Mouse (Mus musculus) lung, embryonic 14.5 days (tissue): Measurements from ENCODE around the gene Swap70. TPM values are rescaled to one million over a fixed set of nuclear protein-coding genes. Genes with fewer than 3 reads are reported as not detected.
A peak's percentile ranks its signal among the peaks of the same experiment; 100 is the strongest.

Source experiments
- ATAC-seq: fragments of 200-750 bp; cut with Nextera tagmentation; 2 replicates; pipeline ENCODE4 v1.8.0; 2017; ENCODE audit warnings: mild to moderate bottlenecking, moderate TSS enrichment, moderate library complexity; ENCODE audit not compliant: insufficient read depth
- DNase-seq: peaks from one replicate; pipeline ENCODE4 v3.0.0-alpha.2; 2015
- H3K27ac ChIP-seq: fragments of 300-500 bp; sonication (generic); 2 replicates; pipeline ENCODE4 v1.5.1; 2014; ENCODE audit warnings: low read depth, mild to moderate bottlenecking, moderate library complexity
- H3K27me3 ChIP-seq: fragments of 300-500 bp; sonication (generic); 2 replicates; pipeline ENCODE4 v1.6.1; 2014; ENCODE audit warnings: low read length, control low read depth; ENCODE audit not compliant: insufficient read depth
- H3K36me3 ChIP-seq: fragments of 300-500 bp; sonication (generic); 2 replicates; pipeline ENCODE4 v1.6.1; 2014; ENCODE audit warnings: control low read depth; ENCODE audit not compliant: insufficient read depth
- H3K4me1 ChIP-seq: fragments of 300-500 bp; sonication (generic); 2 replicates; pipeline ENCODE4 v1.6.1; 2014; ENCODE audit warnings: antibody characterized with exemption, control low read depth; ENCODE audit not compliant: insufficient read depth
- H3K4me2 ChIP-seq: fragments of 300-500 bp; sonication (generic); 2 replicates; pipeline ENCODE4 v1.6.1; 2014; ENCODE audit warnings: mild to moderate bottlenecking
- H3K4me3 ChIP-seq: fragments of 300-500 bp; sonication (generic); 2 replicates; pipeline ENCODE4 v1.5.1; 2014; ENCODE audit warnings: low read depth, low read length
- H3K9ac ChIP-seq: fragments of 300-500 bp; sonication (generic); 2 replicates; pipeline ENCODE4 v1.6.1; 2014
- H3K9me3 ChIP-seq: fragments of 300-500 bp; sonication (generic); 2 replicates; pipeline ENCODE4 v1.6.1; 2016; ENCODE audit warnings: low read depth, low read length, control low read depth
- CTCF ChIP-seq: IDR thresholded peaks from 2 replicates; pipeline ENCODE4 v1.5.1; 2016; ENCODE audit warnings: antibody characterized with exemption, low read depth
- WGBS: fragments of 180-500 bp; shearing (Covaris S2); extraction: QIAGEN DNeasy Blood & Tissue Kit; methylation state at CpG from one replicate; pipeline ENCODE4 v1.1.7; 2014; 5-methylcytosine and 5-hydroxymethylcytosine counted together
- polyA plus RNA-seq: library from polyadenylated mRNA; unstranded; fragments of >200 nt; fragmentation: Nextera tagmentation; extraction: Ambion mirVana; gene quantifications from 2 replicates; pipeline ENCODE4 v1.2.1, GENCODE M21; 2014

Swap70 gene
- polyA plus RNA-seq, 1 experiment from 2014 or later: 35.4 TPM

DNA sequence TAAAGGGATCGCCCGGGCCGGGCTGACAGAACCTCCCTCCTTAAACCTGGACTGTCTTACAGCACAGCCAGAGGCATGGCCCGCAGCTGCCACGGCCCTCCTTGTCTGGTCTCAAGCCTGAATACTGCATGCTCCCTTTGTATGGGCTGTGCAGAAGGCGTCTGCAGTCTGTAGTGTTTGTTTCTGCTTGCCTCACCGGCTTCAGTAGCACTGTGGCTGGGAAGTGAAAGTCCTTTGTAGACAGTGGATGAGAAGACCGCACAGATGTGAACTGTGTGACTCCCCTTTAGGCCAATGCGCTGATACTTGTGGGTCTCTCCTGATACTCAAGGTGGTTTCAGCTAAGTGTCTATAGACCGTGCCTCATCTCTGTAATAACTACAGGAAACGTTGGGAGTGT is 61.3 kb downstream of the Swap70 start:
- Histone ChIP-seq H3K4me3 (no peak overlapping the region), H3K9ac (no peak overlapping the region), H3K4me2 (no peak overlapping the region), H3K9me3 (no peaks in the 10 kb centered on the region), H3K27me3 (no peaks in the 10 kb centered on the region), H3K36me3 (peaks cover 43% of the 10 kb centered on the region), H3K27ac (no peak overlapping the region), H3K4me1 (peaks cover 8% of the 10 kb centered on the region)
- 76% methylated on average over 11 of the region's 11 CpGs for WGBS
- DNase-seq: no peak
- TF ChIP-seq CTCF: no peak
- ATAC-seq: no peak

DNA sequence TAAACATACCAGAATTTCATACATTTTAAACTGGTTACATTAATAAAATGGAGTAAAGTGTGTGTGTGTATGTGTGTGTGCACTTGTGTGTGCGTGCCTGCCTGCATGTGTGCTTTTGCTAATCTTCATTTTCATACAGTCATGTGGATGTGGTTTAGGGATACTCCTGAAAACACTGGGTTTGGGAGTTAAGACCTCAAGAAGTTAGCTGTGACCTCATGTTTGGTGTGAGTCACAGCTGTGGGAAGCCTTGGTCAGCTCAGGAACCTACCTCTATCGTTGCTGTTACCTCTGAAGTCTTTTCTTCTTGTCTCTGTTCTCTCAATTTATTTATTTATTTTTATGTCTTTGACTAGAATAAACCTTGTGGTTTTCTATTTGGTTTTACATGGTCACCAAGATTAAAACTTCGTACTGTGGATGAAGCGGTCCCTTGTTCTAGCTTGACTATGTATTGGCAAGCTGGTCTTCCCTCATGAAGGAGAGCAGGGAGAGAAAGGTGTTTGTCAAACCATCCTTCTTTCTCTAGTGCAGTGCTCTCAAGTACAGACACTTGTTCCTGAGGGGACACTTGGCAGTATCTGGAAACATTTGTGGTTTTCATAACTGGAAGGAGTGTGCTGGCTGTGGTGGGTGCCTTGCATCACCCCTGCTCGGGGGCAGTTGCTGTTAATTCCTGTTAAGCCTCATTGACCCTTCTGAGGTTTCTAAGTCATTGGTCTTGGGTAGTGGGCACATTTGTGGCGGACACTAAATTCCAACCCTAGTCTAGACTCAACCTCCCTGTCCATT is 62.2 kb downstream of the Swap70 start:
- peaks cover 38% of the 10 kb centered on the region for H3K36me3 ChIP-seq
- ATAC-seq (no peak), DNase-seq (no peak)
- TF ChIP-seq CTCF: no peak
- peaks cover 11% of the 10 kb centered on the region for H3K4me1 ChIP-seq
- H3K9ac ChIP-seq: no peak overlapping the region
- no peak overlapping the region for H3K4me2 ChIP-seq
- WGBS: 83% methylated on average over 6 of the region's 6 CpGs
- no peak overlapping the region for H3K4me3 ChIP-seq
- H3K27me3 ChIP-seq: no peaks in the 10 kb centered on the region
- no peak overlapping the region for H3K27ac ChIP-seq
- no peaks in the 10 kb centered on the region for H3K9me3 ChIP-seq

DNA sequence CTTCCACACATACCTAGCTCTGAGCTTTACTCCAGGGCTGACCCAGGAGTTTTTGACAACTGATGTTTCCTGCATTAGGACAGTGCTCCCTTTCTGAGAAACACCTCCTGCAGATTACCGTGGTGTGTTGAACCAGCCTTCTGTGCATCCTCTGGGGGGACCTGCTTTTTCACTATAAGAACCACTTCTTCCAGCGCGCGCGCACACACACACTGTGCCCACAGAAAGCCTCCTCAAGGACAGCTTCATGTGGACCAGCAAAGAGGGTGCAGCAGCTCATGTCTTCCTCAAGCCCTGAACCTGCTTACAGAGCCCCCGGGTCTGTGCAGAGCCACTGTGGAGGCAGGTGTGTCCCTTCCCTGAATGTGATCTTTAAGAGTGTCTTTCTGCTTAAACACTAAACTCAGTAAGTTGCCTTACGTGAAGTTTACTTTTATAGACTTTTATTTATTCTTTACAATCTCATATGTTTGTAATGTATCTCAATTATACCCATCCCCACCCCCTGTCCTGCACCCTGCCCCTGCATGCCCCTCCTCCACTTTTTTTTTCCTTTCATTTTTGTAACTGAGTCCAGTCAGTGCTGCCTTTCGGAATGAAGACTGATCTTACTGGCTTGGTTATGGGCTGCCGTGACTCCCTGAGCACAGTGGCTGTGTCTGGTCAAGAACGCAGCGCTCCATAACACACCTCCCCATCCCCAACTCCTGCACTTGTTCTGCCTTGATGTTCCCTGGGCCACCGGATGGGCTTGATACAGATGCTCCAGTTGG is 63.8 kb downstream of the Swap70 start:
- H3K9me3 ChIP-seq: no peaks in the 10 kb centered on the region
- DNase-seq: no peak
- 85% methylated on average over 12 of the region's 12 CpGs for WGBS
- TF ChIP-seq CTCF: no peak
- no peaks in the 10 kb centered on the region for H3K27me3 ChIP-seq
- no peak overlapping the region for H3K4me2 ChIP-seq
- H3K27ac ChIP-seq: no peak overlapping the region
- peaks cover 23% of the 10 kb centered on the region; the same call in 1 of the 2 replicates for H3K36me3 ChIP-seq
- no peak overlapping the region for H3K9ac ChIP-seq
- H3K4me3 ChIP-seq: no peak overlapping the region
- H3K4me1 ChIP-seq: peaks cover 11% of the 10 kb centered on the region
- no peak for ATAC-seq

DNA sequence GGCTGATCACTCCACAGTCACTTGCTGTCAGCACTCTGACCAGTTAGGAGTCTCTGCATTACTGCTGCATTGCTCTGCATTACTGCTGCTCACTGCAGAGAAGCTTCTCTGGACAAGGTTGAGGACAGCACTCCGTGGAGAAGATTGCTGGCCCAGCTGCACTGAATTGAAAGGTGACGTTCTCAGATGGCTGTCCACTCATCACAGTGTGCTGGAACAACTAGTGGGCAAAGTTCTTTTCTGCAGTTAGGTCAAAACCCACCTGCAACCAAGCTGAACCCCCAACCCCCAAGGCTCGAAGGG is 64.3 kb downstream of the Swap70 start:
- peaks cover 19% of the 10 kb centered on the region; the same call in 1 of the 2 replicates for H3K36me3 ChIP-seq
- 68% methylated on average over 3 of the region's 3 CpGs for WGBS
- no peak for ATAC-seq

DNA sequence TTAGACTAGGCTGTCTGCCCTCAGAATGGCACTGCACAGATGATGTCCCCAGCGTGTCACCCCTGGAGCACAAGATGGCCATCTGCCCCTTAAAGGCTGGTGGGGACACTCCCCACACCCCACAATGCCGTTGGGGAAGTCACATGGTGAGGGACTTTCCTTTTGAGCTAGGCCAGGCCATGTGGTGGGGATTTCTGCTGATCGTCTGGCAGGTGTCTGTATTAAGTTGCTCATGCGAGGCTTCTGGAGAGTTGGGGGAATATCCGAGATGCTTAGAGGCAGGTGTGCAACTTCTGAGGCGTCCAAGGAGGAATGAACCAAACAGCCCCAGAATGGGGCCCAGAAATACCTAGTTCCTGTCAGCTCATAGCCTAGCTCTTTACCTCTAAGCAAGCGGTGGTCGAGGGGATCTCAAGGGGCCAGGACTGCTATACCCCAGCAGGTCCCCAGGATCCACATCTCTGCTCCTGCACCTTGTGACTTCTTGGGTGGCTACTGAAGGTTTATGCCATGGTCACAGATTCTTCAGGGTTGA is 64.8 kb downstream of the Swap70 start:
- no peak overlapping the region for H3K9ac ChIP-seq
- H3K27me3 ChIP-seq: no peaks in the 10 kb centered on the region
- no peak overlapping the region for H3K4me2 ChIP-seq
- no peaks in the 10 kb centered on the region for H3K9me3 ChIP-seq
- no peak for DNase-seq
- WGBS: 75% methylated on average over 8 of the region's 8 CpGs
- H3K27ac ChIP-seq: no peak overlapping the region
- peaks cover 11% of the 10 kb centered on the region for H3K4me1 ChIP-seq
- ATAC-seq: no peak
- H3K36me3 ChIP-seq: peaks cover 14% of the 10 kb centered on the region; the same call in 1 of the 2 replicates
- no peak for TF ChIP-seq CTCF
- no peak overlapping the region for H3K4me3 ChIP-seq

More for the DNA sequence above, 64.3 kb downstream of the Swap70 start:
- Histone ChIP-seq H3K27me3 (no peaks in the 10 kb centered on the region), H3K4me1 (peaks cover 11% of the 10 kb centered on the region), H3K4me3 (no peak overlapping the region), H3K9me3 (no peaks in the 10 kb centered on the region), H3K4me2 (no peak overlapping the region), H3K27ac (no peak overlapping the region), H3K9ac (no peak overlapping the region)
- DNase-seq: no peak
- TF ChIP-seq CTCF: no peak

DNA sequence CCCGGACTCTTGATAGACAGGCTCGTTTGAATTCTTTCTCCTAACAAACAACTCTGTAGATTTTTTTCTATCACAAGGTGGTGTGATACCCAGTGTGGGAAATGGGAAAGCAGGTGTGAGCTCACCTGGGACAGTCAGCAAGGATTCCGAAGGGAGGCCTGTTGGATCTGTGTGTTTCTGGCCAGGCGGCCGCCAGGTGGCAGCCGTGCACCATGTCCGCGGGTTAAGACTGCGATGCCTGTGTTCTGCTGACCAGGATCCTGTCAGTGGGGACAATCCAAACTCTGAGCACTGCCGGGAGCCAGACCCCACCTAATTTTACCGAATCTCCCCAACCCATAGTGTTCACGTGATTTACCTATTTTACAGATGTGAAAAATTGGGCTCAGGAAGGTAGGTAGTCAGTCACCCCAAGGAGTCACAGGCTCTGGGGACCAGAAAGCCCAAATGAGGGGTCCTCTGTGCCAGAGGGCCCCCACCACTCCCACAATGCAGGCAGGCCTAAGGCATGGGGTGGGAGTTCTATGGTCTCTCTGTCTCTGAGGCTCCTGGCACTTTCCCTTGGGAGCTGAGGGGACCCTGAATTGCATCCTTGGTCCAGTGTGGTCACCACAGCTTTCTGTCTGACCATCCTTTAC is 65.4 kb downstream of the Swap70 start:
- Histone ChIP-seq H3K27me3 (no peaks in the 10 kb centered on the region), H3K4me1 (peaks cover 11% of the 10 kb centered on the region), H3K9ac (no peak overlapping the region), H3K4me2 (no peak overlapping the region), H3K4me3 (no peak overlapping the region), H3K36me3 (peaks cover 8% of the 10 kb centered on the region; the same call in 1 of the 2 replicates), H3K27ac (peak overlapping the region; percentile 42; the same call in 1 of the 2 replicates), H3K9me3 (no peaks in the 10 kb centered on the region)
- ATAC-seq: peak; percentile 88
- WGBS: 7% methylated on average over 12 of the region's 12 CpGs
- peak; percentile 91 for DNase-seq
- peak; percentile 96 for TF ChIP-seq CTCF
